Mouse (Mus musculus): ENCODE data around the gene Als2cl. TPM values are rescaled to one million over a fixed set of nuclear protein-coding genes. Genes with fewer than 3 reads are reported as not detected.

The Als2cl gene
- polyA plus RNA-seq, 1 experiment from 2014 or later: 1.2 TPM

DNA sequence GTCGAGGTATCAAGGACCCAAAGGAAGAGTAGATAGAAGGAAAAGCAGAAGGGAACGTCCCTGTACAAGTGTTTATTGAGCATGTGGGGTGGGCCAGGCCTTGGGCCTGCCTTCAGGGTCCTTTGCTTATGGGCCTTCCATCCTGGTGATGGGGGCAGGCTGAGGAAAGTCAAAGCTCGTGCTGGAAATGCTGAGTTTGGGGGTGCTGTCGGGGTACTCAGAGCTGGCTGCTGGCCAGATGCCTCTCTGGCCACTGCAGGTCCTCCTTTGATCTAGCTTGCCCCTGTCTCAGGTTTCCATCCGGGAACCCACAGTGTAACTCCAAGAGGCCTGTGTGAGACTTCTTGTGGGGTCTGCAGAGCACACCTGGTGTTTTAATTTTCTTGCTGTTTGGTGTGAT lies 21.1 kb upstream of the Als2cl start:
- no peak overlapping the region for H3K27ac ChIP-seq (replicated peaks)
- H3K36me3 ChIP-seq: no peaks in the 10 kb centered on the region
- no peak for ATAC-seq (ENCODE audit: low read depth)
- no peak overlapping the region for H3K9ac ChIP-seq
- 57% methylated on average over 5 of the region's 5 CpGs for WGBS
- H3K27me3 ChIP-seq: peaks cover 25% of the 10 kb centered on the region
- no peak overlapping the region for H3K4me2 ChIP-seq
- H3K4me3 ChIP-seq: no peak overlapping the region
- no peaks in the 10 kb centered on the region for H3K9me3 ChIP-seq
- H3K4me1 ChIP-seq (replicated peaks): peaks cover 7% of the 10 kb centered on the region

DNA sequence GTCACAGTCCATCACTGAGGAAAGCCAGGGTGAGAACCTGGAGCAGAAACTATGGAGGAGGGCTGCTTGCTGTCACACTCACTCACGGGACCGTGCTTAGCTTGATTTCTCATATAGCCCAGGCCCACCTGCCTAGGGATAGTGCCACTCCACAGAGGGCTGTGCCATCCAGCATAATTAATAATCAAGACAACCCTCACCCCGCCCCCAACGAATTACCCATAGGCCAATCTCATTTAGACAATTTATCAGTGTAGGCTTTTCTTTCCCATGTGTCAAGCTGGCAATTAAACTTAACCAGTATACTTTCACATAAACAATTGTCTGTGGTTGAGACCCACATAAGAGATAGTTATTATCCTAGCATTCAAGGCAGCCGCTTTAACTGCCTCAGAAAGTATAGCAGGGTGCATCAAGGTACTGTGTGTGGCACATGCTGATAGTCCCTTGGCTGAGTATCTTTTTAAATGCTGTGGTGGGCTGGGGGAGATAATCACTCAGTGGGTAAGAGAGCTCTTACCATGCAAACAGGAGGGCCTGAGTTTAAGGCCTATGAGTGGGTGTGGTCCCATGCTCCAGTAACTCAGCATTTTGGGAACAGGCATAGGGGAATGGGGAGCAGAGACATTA lies 20.6 kb upstream of the Als2cl start:
- no peak overlapping the region for H3K9ac ChIP-seq
- no peaks in the 10 kb centered on the region for H3K36me3 ChIP-seq
- peaks cover 7% of the 10 kb centered on the region for H3K4me1 ChIP-seq (replicated peaks)
- H3K4me2 ChIP-seq: no peak overlapping the region
- H3K4me3 ChIP-seq: no peak overlapping the region
- H3K27ac ChIP-seq (replicated peaks): no peak overlapping the region
- H3K27me3 ChIP-seq: peaks cover 25% of the 10 kb centered on the region
- no peak for ATAC-seq (ENCODE audit: low read depth)
- no peaks in the 10 kb centered on the region for H3K9me3 ChIP-seq
- whole genome bisulfite sequencing: 73% methylated on average over 5 of the region's 5 CpGs

DNA sequence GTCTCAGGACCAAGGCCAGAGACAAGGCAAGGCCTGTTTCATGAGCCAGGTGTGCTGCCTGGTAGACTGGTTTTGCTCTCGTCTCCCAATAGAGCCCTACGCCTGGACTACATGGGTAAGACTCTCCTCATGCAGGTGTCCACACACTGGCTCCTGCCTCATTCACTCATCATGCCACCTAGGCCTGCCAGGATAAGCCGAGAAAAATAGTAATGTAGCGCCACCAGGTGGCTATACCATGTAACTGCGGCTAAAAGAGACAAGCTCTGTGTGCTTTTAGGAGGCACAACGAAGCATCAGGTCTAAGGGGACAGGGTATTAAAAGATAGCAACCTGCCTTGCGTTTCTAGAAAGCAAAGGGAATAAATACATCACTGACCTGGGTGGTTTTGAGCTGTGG lies 8.6 kb upstream of the Als2cl start:
- ATAC-seq (ENCODE audit: low read depth): no peak
- peaks cover 14% of the 10 kb centered on the region for H3K27me3 ChIP-seq
- H3K9me3 ChIP-seq: no peaks in the 10 kb centered on the region
- no peaks in the 10 kb centered on the region for H3K36me3 ChIP-seq
- peaks cover 26% of the 10 kb centered on the region for H3K4me1 ChIP-seq (replicated peaks)
- no peak overlapping the region for H3K27ac ChIP-seq (replicated peaks)
- WGBS: 26% methylated on average over 7 of the region's 7 CpGs
- H3K9ac ChIP-seq: no peak overlapping the region
- H3K4me2 ChIP-seq: no peak overlapping the region
- H3K4me3 ChIP-seq: no peak overlapping the region

DNA sequence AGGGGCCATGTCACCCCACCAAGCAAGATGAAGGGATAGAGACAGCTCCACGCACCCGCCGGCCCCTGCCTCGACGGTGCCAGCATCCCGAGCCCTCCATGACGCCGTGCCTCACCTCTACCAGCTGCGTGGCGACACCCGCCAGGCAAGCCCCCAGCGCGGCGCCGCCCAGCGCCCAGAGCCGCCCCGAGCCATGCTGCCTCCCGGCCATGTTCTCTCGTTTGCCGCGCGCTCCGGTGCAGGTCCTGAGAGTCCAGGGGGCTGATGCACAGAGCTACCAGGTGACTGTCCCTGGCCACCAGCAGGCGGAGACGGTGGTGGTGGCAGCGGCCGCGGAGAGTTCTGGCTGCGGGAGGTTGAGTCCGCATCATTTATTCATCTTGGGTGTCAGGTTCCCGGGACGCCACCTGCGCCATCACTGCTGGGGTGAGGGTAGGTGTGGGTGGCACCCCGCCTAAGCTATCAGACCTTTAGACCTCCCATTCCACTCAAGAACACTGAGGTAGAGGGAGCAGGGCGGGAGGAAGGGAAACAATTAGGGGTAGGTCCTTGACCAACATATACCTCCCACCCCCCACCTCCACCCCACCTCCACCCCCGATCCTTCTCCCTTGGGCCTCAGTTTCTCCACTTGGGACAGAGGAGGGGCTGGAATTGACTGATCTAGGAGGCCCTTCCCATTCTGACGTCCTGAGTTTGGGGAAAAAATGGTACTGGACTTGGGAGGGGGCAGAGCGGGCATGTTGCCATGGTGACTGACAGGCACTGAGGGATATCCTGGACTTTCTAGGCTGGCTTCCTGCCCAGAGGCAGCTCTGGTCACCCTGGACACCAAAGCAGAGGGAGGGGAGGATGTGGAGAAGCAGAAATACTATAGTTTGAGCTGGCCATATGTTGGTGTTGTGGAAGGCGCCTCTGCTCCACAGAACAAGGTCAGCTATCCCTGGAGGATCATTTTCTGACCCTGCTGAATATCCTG lies 5.7 kb upstream of the Als2cl start:
- Histone ChIP-seq H3K4me3 (peak overlapping the region; percentile 34), H3K4me2 (peak overlapping the region; percentile 57), H3K4me1 (replicated peaks) (peaks cover 26% of the 10 kb centered on the region), H3K36me3 (no peaks in the 10 kb centered on the region), H3K9me3 (no peaks in the 10 kb centered on the region), H3K9ac (peak overlapping the region; percentile 58), H3K27me3 (peaks cover 37% of the 10 kb centered on the region), H3K27ac (replicated peaks) (peak overlapping the region; percentile 76)
- 6% methylated on average over 40 of the region's 40 CpGs for WGBS
- ATAC-seq (ENCODE audit: low read depth): peak; percentile 77

DNA sequence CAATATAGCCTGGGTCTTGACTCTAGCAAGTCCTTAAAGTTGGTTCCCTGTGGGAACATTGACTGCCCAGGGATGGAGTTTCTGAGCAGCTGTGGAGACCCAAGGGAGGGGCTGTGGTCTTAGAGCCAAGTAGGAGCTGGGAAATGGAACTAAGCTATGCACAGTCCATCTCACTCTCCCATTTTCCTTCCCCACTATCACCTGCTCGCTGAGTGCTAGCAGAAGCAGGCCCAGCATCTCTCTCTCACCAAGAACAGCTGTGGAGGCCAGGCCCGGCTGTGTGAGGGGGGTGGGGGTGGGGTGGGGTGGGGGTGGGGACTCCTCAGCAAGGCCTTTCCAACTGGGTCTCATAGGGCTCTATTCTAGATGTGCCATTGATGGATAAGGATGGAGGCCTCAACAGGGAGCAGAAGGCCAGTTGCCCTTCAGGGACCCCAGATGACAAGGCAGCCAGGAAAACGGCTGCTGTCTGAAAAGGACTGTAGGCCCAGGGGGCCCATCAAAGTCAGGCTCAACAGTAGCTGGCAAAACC lies 4.9 kb upstream of the Als2cl start:
- H3K9ac ChIP-seq: no peak overlapping the region
- peak overlapping the region; percentile 76 for H3K27ac ChIP-seq (replicated peaks)
- ATAC-seq (ENCODE audit: low read depth): peak; percentile 60
- no peaks in the 10 kb centered on the region for H3K9me3 ChIP-seq
- peak overlapping the region; percentile 57 for H3K4me2 ChIP-seq
- WGBS: 10% methylated on average over 2 of the region's 3 CpGs
- H3K4me1 ChIP-seq (replicated peaks): peaks cover 31% of the 10 kb centered on the region
- no peak overlapping the region for H3K4me3 ChIP-seq
- H3K36me3 ChIP-seq: no peaks in the 10 kb centered on the region
- H3K27me3 ChIP-seq: peaks cover 45% of the 10 kb centered on the region

DNA sequence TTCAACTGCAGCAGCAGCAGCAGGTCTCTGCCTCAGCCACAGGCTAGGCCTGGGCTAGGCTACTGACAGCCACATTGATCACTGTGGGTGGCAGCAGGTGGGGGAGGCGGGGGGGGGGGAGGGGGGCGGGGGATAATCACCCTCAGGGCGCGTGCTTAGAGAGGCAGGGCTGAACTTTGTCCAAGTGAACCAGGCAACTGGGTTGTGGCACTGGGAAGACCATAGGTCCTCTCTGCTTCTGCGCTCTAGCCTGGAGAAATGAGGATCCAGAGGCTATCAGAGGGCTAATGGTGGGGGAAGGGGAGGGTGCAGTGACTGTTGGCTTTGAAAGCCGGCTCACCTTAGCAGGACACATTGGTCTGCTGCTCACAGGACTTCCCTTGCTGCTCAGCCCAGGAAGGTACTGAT lies 4.4 kb upstream of the Als2cl start:
- H3K4me3 ChIP-seq: no peak overlapping the region
- H3K9ac ChIP-seq: no peak overlapping the region
- 11% methylated on average over 5 of the region's 6 CpGs for WGBS
- H3K27ac ChIP-seq (replicated peaks): peak overlapping the region; percentile 76
- H3K9me3 ChIP-seq: no peaks in the 10 kb centered on the region
- H3K36me3 ChIP-seq: no peaks in the 10 kb centered on the region
- peak; percentile 66; the same call in 1 of the 2 replicates for ATAC-seq (ENCODE audit: low read depth)
- H3K4me2 ChIP-seq: no peak overlapping the region
- H3K27me3 ChIP-seq: peaks cover 50% of the 10 kb centered on the region
- peaks cover 37% of the 10 kb centered on the region for H3K4me1 ChIP-seq (replicated peaks)

DNA sequence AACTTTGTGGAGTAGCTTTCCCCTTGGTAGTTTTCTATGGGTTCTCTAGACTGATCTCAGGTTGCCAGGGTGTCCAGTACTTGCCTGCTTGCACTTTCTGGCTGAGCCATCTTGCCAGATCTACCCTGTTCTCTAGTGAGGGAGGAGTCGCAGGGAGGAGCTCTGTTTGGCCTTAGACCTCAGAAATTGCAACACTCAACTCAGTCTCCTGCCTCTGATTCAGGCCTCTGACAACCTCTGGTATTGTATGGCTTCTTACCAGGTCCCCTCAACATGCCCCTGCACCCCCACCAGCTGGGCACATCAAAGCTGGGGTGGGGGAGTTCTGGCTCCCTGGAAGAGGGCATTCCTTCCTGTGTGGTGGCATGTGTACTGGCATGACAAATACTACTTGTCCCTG lies 2.3 kb upstream of the Als2cl start:
- Histone ChIP-seq H3K9me3 (no peaks in the 10 kb centered on the region), H3K27ac (replicated peaks) (no peak overlapping the region), H3K27me3 (peaks cover 67% of the 10 kb centered on the region), H3K4me3 (no peak overlapping the region), H3K4me2 (no peak overlapping the region), H3K4me1 (replicated peaks) (peaks cover 41% of the 10 kb centered on the region), H3K9ac (no peak overlapping the region), H3K36me3 (no peaks in the 10 kb centered on the region)
- WGBS: 69% methylated on average over 1 of the region's 1 CpGs
- ATAC-seq (ENCODE audit: low read depth): no peak

DNA sequence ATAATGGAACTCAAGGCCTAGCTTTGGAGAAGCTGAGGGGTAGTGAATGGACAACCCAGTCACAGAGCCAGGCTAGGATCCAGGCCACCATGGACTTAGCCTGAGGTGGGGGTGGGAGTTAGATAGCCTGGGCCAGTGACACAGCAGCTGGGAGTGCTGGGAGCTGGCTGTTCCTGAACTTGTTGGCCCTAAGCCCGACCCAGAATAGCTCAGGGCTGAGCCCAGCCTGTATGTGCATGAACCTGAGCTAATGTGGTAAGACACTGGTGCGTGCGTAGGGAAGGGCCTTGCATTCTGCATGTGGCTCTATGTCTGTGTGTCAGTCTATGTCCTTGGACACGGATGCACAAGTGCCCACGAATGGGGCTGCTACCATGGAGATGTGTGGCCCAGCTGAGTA lies 1.8 kb upstream of the Als2cl start:
- Histone ChIP-seq H3K4me2 (no peak overlapping the region), H3K27ac (replicated peaks) (no peak overlapping the region), H3K4me1 (replicated peaks) (peaks cover 41% of the 10 kb centered on the region), H3K27me3 (peaks cover 63% of the 10 kb centered on the region), H3K9ac (no peak overlapping the region), H3K36me3 (no peaks in the 10 kb centered on the region), H3K4me3 (no peak overlapping the region), H3K9me3 (no peaks in the 10 kb centered on the region)
- WGBS: 84% methylated on average over 5 of the region's 5 CpGs
- no peak for ATAC-seq (ENCODE audit: low read depth)

DNA sequence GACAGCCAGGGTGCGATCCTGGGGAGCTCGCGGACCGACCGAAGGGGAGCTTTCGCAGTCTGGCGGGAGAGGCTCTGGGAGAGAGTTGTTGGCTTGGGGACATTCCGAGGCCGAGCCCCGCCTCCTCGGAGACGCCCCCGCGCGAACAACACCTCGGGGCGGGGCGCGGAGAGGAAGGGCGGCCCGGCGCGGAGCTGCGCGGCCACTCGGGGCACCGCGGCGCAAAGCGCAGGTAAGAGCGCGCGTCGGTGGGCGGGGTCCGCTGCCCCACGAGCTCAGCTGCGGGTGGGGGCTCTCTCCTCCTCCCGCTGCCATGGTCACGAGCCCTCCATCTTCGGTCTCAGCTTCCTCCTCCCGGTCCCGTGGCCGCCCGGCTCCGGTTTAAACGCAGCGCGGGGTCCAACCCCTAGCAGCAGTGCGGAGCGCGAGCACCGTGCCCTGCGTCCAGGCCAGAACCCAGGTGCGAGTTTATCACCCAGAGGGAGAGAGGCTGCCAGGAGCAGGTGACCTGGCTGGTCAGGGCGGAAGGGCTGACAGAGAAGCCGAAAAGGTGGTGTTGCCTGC lies 410 bp downstream of the Als2cl start, which contains the start of gene Tmie:
TSS of gene Tmie (minus strand) at position 116 of the 564 bp plus-strand sequence.
- Histone ChIP-seq H3K36me3 (no peaks in the 10 kb centered on the region), H3K9ac (peak within 1 kb of the TSS; percentile 64), H3K4me3 (peak within 1 kb of the TSS; percentile 48), H3K27me3 (peaks cover 58% of the 10 kb centered on the region), H3K27ac (replicated peaks) (no peak within 1 kb of the TSS), H3K4me2 (peak within 1 kb of the TSS; percentile 83), H3K9me3 (no peaks in the 10 kb centered on the region), H3K4me1 (replicated peaks) (peaks cover 24% of the 10 kb centered on the region)
- WGBS: under 1% methylated on average over 56 of the region's 57 CpGs
- ATAC-seq (ENCODE audit: low read depth): 0 out of 2 replicates have a peak, but pooled peaks have one; percentile 16

DNA sequence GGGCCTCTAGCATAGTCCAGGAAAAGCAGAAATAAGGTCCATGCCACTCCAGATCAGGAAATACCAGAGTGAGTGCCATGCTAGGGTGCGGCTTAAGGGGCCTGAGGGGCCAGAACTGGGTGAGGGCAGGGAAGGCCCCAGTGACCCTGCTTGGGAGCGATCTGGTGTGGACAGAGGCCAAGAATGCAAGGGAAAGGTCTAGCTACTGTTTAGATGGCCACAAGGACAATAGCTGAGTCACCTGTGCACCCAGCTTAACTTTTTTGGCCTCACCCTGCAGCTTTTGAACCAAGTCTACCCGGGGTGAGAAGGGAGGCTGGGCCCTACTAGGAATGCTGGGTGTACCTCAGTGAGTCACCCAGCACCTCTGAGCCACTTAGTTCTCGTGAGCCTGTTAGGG lies 1.1 kb downstream of the Als2cl start:
- peaks cover 58% of the 10 kb centered on the region for H3K27me3 ChIP-seq
- H3K4me3 ChIP-seq: peak overlapping the region; percentile 48
- ATAC-seq (ENCODE audit: low read depth): no peak
- H3K9ac ChIP-seq: no peak overlapping the region
- 69% methylated on average over 4 of the region's 4 CpGs for WGBS
- H3K4me1 ChIP-seq (replicated peaks): peaks cover 17% of the 10 kb centered on the region
- H3K27ac ChIP-seq (replicated peaks): no peak overlapping the region
- H3K9me3 ChIP-seq: no peaks in the 10 kb centered on the region
- H3K4me2 ChIP-seq: peak overlapping the region; percentile 83
- H3K36me3 ChIP-seq: no peaks in the 10 kb centered on the region

DNA sequence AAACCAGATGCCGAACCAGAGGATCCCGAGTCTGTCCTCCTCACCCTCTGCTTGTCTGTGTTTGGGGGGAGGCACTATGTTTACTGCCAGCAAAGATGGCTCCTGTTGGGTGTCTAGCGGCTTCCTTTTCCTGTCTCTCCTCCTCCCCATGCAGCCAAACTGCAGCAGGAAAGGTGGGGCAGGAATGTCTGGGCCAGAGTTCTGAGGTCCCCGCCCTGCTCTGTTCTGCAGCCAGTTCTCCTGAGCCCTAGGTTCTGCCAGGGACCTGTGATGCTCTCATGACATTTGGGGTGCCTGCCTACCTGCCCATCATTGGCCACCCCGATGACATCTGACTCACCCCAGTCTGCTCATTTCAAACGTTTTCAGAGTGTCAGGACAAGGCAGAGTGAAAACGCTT lies 2.3 kb downstream of the Als2cl start:
- no peak overlapping the region for H3K4me2 ChIP-seq
- WGBS: 75% methylated on average over 7 of the region's 7 CpGs
- no peak overlapping the region for H3K27ac ChIP-seq (replicated peaks)
- ATAC-seq (ENCODE audit: low read depth): no peak
- peaks cover 16% of the 10 kb centered on the region for H3K4me1 ChIP-seq (replicated peaks)
- no peak overlapping the region for H3K4me3 ChIP-seq
- H3K36me3 ChIP-seq: no peaks in the 10 kb centered on the region
- H3K27me3 ChIP-seq: peaks cover 54% of the 10 kb centered on the region
- no peak overlapping the region for H3K9ac ChIP-seq
- H3K9me3 ChIP-seq: no peaks in the 10 kb centered on the region

All from neural tube, embryonic 13.5 days (tissue).